Mouse (Mus musculus) midbrain, embryonic 11.5 days (tissue): Measurements from ENCODE around the gene Chil1. TPM values are rescaled to one million over a fixed set of nuclear protein-coding genes. Genes with fewer than 3 reads are reported as not detected.

Source experiments
- ATAC-seq: fragments of 200-750 bp; cut with Nextera tagmentation; 2 replicates; pipeline ENCODE4 v1.8.0; 2017; ENCODE audit warnings: moderate TSS enrichment, moderate library complexity; ENCODE audit not compliant: low FRiP score
- DNase-seq: peaks from one replicate; pipeline ENCODE4 v3.0.0; 2015; ENCODE audit warnings: low spot score; ENCODE audit errors: missing footprints
- H3K27ac ChIP-seq: fragments of 300-500 bp; sonication (generic); 2 replicates; pipeline ENCODE4 v1.5.1; 2014; ENCODE audit warnings: low read depth, low read length
- H3K27me3 ChIP-seq: fragments of 300-500 bp; sonication (generic); 2 replicates; pipeline ENCODE4 v1.6.1; 2014; ENCODE audit warnings: mild to moderate bottlenecking, low read length, moderate library complexity, mixed read lengths; ENCODE audit not compliant: control insufficient read depth, insufficient read depth
- H3K36me3 ChIP-seq: fragments of 300-500 bp; sonication (generic); 2 replicates; pipeline ENCODE4 v1.6.1; 2014; ENCODE audit warnings: mild to moderate bottlenecking, low read length, moderate library complexity, mixed read lengths; ENCODE audit not compliant: control insufficient read depth, insufficient read depth
- H3K4me1 ChIP-seq: fragments of 300-500 bp; sonication (generic); 2 replicates; pipeline ENCODE4 v1.6.1; 2014; ENCODE audit warnings: low read length; ENCODE audit not compliant: control insufficient read depth, insufficient read depth
- H3K4me2 ChIP-seq: fragments of 300-500 bp; sonication (generic); 2 replicates; pipeline ENCODE4 v1.6.1; 2014; ENCODE audit warnings: mild to moderate bottlenecking, moderate library complexity
- H3K4me3 ChIP-seq: fragments of 300-500 bp; sonication (generic); 2 replicates; pipeline ENCODE4 v1.5.1; 2014; ENCODE audit warnings: low read depth, low read length
- H3K9ac ChIP-seq: fragments of 300-500 bp; sonication (generic); 2 replicates; pipeline ENCODE4 v1.6.1; 2014; ENCODE audit warnings: low read length
- H3K9me3 ChIP-seq: fragments of 300-500 bp; sonication (generic); 2 replicates; pipeline ENCODE4 v1.6.1; 2016; ENCODE audit warnings: low read length; ENCODE audit not compliant: control insufficient read depth
- WGBS: fragments of 180-500 bp; shearing (Covaris S2); extraction: QIAGEN DNeasy Blood & Tissue Kit; methylation state at CpG from one replicate; pipeline ENCODE4 v1.1.7; 2014; 5-methylcytosine and 5-hydroxymethylcytosine counted together
- polyA plus RNA-seq: library from polyadenylated mRNA; unstranded; fragments of >200 nt; fragmentation: Nextera tagmentation; extraction: Ambion mirVana; gene quantifications from 2 replicates; pipeline ENCODE4 v1.2.1, GENCODE M21; 2014

Chil1 gene
- polyA plus RNA-seq, 1 experiment from 2014 or later = 1.8 TPM

DNA sequence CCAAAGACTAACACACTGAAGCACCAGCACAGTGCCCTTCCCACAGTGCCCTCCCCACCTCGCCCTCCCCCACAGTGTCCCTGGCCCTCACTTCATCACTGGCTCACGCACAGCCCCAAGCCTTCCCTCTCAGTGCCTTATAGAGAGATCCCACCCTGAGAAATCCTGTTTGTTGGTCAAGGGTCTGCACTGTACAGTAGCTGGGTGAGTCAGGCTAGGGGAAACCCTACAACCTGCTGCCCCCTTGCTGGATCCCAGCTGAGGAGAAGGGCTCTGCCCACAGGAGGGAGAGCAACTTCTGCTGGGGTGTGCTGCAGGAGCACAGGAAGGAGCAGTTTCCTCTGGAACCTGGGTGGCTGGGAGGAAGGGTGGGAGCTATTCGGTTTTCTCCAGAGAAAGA is 54.2 kb downstream of the Chil1 start:
- no peak overlapping the region for H3K4me3 ChIP-seq
- no peak overlapping the region for H3K4me2 ChIP-seq
- no peaks in the 10 kb centered on the region for H3K36me3 ChIP-seq
- WGBS = 22% methylated on average over 3 of the region's 3 CpGs
- H3K9ac ChIP-seq = no peak overlapping the region
- DNase-seq = no peak
- no peak for ATAC-seq
- H3K9me3 ChIP-seq = no peaks in the 10 kb centered on the region
- peaks cover 8% of the 10 kb centered on the region; the same call in 1 of the 2 replicates for H3K4me1 ChIP-seq
- H3K27me3 ChIP-seq = peaks cover 34% of the 10 kb centered on the region
- no peak overlapping the region for H3K27ac ChIP-seq

- no peak for ATAC-seq
- no peak overlapping the region for H3K27ac ChIP-seq
- no peaks in the 10 kb centered on the region for H3K9me3 ChIP-seq
- peaks cover 34% of the 10 kb centered on the region for H3K27me3 ChIP-seq
- H3K4me2 ChIP-seq = no peak overlapping the region
- no peak overlapping the region for H3K4me3 ChIP-seq
- peaks cover 8% of the 10 kb centered on the region; the same call in 1 of the 2 replicates for H3K4me1 ChIP-seq
- WGBS = 91% methylated on average over 3 of the region's 3 CpGs
- H3K9ac ChIP-seq = no peak overlapping the region
- DNase-seq = no peak
- no peaks in the 10 kb centered on the region for H3K36me3 ChIP-seq
Measured at GRCm38 (mm10) chr1:134237438-134237837, 55.5 kb downstream of the Chil1 start.

Other genes starting within 250 kb of the Chil1 start
- gene Fmod, start 144.9 kb upstream of the Chil1 start, polyA plus RNA-seq = 5.7 and 6.8 TPM in 2 replicates
- gene Btg2, start 103.1 kb upstream of the Chil1 start, polyA plus RNA-seq = 150 and 153 TPM in 2 replicates
- not detected in 2 replicates for gene Chit1, start 70.9 kb upstream of the Chil1 start, polyA plus RNA-seq
- gene Mybph, start 11.3 kb downstream of the Chil1 start, polyA plus RNA-seq = 0.12 and 0.22 TPM in 2 replicates
- gene Adora1, start 53.3 kb downstream of the Chil1 start, polyA plus RNA-seq = 0.07 and 0.08 TPM in 2 replicates
- not detected in 2 replicates for gene Myog, start 107.8 kb downstream of the Chil1 start, polyA plus RNA-seq
- gene Ppfia4, start 150.8 kb downstream of the Chil1 start, polyA plus RNA-seq = 1.9 and 2.6 TPM in 2 replicates
- gene Tmem183a, start 179.8 kb downstream of the Chil1 start, polyA plus RNA-seq = 128 and 137 TPM in 2 replicates
- not detected in 2 replicates for gene 4933406M09Rik, start 203.8 kb downstream of the Chil1 start, polyA plus RNA-seq
- gene Cyb5r1, start 223.4 kb downstream of the Chil1 start, polyA plus RNA-seq = 17.5 and 19.3 TPM in 2 replicates
- 76.7 and 81.5 TPM in 2 replicates for gene Adipor1, start 233.2 kb downstream of the Chil1 start, polyA plus RNA-seq